Mouse (Mus musculus) CD4-positive naive resting alpha-beta T cell, adult 76 days (primary cell): ENCODE results near the gene Vmn2r96. TPM values are rescaled to one million over a fixed set of nuclear protein-coding genes. Genes with fewer than 3 reads are reported as not detected.

Experiments used
- total RNA-seq: library from RNA; stranded (reverse); gene quantifications from one replicate; pipeline ENCODE4 v1.2.4, GENCODE M21; 2023

The Vmn2r96 gene
- total RNA-seq, result 2.5 TPM

GRCm38 (mm10) chr17:18572851-18573250 is at the start of gene Vmn2r96:
Vmn2r96 (plus strand) TSS chr17:18573151.

Other genes with a start within 250 kb of the Vmn2r96 start
- gene Vmn2r95, start 149.1 kb upstream of the Vmn2r96 start, total RNA-seq, result not detected